Mouse (Mus musculus) liver (tissue): ENCODE measurements around the gene Cdh13.

ENCODE experiments used
- DNase-seq: peaks from one replicate; pipeline ENCODE4 v3.0.0-alpha.2; 2020; ENCODE audit warnings: mixed read lengths

Gene Cdh13

DNA sequence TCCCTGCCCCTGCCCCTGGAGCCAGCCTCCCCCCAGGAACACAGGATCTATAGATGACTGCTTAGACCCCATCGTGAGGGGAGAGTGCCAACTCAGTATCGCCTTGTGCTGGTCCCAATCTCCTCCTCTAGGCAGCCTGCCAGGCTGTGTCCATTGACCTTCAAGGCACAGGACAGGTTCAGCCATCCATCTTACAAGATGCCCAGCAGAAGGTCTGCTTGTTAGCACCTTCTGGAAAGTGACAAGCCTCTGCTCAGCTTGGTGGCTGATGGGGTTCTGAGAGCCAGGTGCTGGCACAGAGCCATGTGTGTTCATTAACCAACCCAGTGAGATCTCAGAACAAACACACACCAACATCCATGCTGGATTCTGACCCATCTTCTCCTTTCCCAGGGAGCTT is 998.2 kb downstream of the Cdh13 start:
- no peak for DNase-seq

DNA sequence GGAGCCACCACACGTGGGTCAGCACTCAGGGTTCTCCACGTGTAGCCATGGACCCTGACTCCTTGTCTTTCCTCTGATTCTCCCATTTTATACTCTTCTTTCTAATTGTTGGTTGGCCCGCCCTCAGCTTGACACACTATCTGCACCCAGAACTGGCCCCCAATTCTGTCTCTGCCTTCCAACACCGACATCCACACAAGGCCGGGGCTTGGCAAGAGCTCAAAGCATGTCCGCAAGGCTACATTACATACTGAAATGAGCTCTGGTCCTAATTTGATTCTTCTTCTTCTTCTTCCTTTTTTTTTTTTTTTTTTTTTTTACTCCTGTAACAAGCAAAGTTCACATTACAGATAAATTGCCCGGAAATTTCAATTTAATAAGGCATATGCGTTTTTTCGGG is 1001.0 kb downstream of the Cdh13 start:
- no peak for DNase-seq

DNA sequence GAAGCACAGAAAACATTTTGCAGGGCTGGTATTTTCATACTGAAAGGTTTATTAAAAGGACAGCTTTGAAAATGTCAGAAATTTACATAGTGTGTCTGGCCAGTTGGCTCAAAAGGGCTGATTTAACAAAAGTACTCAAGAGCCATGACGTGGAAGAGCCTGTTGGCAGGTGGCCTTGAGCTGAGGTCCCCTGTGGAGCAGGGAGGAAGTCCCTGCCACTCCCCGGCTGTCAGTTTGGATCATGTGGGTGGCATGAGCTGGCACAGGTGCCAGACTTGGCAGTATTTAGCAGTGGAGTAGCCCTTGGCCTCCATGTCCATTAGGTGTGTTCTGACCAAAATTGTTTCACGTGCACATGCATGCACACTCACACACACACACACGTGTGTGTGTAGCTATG is 1001.4 kb downstream of the Cdh13 start:
- no peak for DNase-seq

DNA sequence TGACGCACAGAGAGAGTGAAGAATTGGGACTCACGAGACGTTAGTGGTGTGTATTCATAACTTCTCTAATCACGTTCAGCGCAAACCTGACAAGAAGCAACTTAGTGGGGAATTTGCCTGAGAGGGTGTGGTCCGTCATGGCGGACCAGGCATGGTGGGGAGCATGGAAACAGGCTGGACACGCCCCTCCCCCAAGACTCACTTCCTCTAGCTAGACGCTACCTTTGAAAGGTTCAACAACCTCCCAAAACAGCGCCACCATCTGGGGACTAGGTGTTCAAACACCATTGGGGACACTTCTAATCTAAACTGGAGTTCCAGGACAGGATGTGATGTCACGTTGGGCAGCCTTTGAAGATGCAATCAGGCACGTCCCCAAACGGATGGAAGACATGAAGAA is 1011.9 kb downstream of the Cdh13 start:
- no peak for DNase-seq

DNA sequence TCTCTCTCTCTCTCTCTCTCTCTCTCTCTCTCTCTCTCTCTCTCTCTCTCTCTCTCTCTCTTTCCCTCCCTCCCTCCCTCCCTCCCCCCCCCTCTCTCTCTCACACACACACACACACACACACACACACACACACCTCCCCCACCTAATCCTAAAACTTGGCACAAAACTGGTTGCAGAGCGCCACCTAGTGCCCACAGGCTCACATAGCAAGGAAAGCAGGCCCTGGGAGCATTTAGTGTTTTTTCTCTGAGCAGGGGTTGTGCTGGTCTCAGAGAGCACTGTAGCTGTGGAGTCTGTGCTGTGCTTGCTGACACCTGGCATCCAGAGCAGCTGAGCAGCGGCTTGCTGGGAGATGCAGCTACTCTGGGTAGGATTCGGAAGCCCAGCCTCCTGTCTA is 1014.2 kb downstream of the Cdh13 start:
- peak; percentile 12 for DNase-seq

DNA sequence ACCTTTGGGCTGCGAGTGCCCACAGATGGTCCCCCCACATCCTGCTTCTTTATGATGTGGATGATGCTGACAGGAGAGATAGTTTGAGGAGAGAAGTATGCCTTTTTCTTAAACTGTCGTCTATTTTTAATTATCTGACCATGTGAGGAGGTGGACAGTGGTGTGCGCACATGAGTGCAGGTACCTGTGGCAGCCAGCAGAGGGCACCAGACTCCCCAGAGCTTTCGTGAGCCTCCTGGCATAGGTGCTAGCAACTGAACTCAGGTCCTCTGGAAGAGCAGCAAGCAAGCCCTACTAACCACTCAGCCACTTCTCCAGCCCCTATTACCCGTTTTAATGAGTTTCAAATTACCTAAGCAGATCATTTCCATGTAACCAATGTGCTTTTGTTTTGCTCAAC is 1016.8 kb downstream of the Cdh13 start:
- no peak for DNase-seq

DNA sequence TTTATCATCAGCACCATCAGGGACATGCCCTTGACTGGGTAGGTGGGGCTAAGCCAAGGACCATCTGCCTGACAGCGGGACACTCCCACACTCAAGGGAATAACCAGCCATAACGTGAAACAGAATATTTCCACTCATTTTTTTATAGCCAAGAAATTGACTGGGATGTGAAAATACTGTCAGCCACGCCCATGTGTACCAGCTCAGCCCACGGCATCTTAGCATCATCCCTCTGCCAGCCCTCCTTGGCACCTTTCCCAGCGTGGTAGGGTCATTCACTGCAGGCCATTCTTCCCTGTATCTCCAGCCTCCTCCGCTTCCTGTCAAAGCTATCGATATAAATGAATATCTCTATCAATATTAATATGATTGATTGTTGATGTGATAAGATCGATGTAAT is 1020.7 kb downstream of the Cdh13 start:
- DNase-seq = no peak

DNA sequence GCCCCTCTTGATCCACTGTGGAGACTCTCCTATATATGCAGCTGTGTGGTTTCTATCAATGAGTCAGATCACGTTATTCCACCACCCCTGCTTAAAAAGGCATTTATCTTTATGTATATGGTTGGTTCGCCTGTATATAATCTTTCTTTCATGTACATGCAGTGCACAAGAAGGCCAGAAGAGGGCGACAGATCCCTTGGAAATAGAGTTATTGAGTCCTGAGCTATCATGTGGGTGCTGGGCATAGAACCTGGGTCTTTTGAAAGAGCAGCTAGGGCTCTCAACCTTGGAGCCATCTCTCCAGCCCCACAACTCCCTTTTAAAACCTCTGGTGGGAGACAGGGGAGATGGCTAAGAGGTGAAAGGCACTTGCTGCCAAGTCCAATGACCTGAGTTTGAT is 1027.9 kb downstream of the Cdh13 start:
- DNase-seq = peak; percentile 21

GRCm38 (mm10) chr8:119323215-119323614 is 1039.7 kb downstream of the Cdh13 start:
- no peak for DNase-seq

GRCm38 (mm10) chr8:119339546-119339945 is 1056.0 kb downstream of the Cdh13 start:
- no peak for DNase-seq

- no peak for DNase-seq
These were observed 1060.1 kb downstream of the Cdh13 start for GRCm38 (mm10) chr8:119343606-119344005.

GRCm38 (mm10) chr8:119344190-119344856 is 1060.8 kb downstream of the Cdh13 start, which contains the start of gene Hsbp1:
Gene Hsbp1, plus strand, starts transcription at chr8:119344488.
- peak; percentile 94 for DNase-seq

DNA sequence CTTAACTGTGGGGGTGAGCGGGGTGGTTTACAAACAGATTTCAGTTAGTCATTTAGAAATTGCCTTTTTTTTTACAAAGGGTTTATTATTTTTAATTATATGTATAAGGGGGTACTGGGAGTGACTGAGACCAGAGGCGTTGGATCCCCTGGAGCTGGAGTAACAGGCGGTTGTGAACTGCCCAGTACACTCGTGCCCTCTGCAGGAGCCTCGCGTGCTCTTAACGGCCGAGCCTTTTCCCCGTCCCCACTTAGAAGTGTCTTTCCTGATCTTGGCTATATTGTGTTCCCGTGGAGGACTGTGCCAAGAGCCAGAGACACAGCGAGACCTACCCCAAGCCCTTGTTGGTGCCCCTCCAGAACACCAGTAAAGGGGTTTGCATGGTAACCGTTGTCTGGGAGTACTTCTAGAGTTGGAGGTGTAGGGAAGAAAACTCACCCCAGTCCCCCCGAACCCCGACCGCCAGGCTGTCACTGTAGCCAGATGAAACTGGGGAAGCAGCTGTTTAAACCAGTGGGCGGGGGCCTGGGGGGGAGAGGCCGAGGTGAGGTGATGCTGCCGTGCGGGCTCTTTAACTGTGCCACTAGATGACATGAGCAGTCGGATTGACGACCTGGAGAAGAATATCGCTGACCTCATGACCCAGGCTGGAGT is 1061.6 kb downstream of the Cdh13 start:
- DNase-seq = peak; percentile 29

- peak; percentile 21 for DNase-seq
These were observed 1062.1 kb downstream of the Cdh13 start for GRCm38 (mm10) chr8:119345683-119346075.

- no peak for DNase-seq
These were observed 1068.1 kb downstream of the Cdh13 start for GRCm38 (mm10) chr8:119351647-119352046.

- no peak for DNase-seq
These were observed 1069.6 kb downstream of the Cdh13 start for GRCm38 (mm10) chr8:119352977-119353658.

DNA sequence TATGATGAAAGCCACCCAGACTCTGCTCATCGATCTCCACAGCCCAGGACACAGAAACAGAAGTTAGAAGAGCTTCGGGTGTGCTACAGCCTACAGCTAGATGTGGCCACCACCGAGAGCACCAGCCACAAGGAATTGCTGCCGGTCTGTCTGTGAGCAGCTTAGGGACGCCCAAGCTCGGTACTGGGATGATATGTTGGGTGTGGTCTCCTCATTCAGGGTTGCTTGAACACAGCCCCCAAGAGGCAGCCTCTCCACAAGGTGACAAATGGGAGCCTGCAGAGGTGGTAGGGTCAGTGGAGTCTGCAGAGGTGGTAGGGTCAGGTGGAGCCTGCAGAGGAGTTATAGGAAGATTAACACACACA is 1070.1 kb downstream of the Cdh13 start:
- DNase-seq = no peak

- peak; percentile 38 for DNase-seq
These were observed 1073.1 kb downstream of the Cdh13 start for GRCm38 (mm10) chr8:119356631-119357030.

GRCm38 (mm10) chr8:119358175-119358574 is 1074.6 kb downstream of the Cdh13 start:
- DNase-seq = no peak

GRCm38 (mm10) chr8:119358836-119359235 is 1075.3 kb downstream of the Cdh13 start:
- DNase-seq = peak; percentile 73

GRCm38 (mm10) chr8:119360686-119361295 is 1077.3 kb downstream of the Cdh13 start:
- DNase-seq = no peak
